Mouse (Mus musculus) megakaryocyte, embryonic 14.5 days (primary cell): ENCODE measurements around the gene Il34. TPM values are rescaled to one million over a fixed set of nuclear protein-coding genes. Genes with fewer than 3 reads are reported as not detected.
A peak's percentile ranks its signal among the peaks of the same experiment; 100 is the strongest.

Experiments used
- H3K27me3 ChIP-seq: replicated peaks from 2 replicates; pipeline ENCODE3; 2012; ENCODE audit warnings: inconsistent platforms
- H3K36me3 ChIP-seq: replicated peaks from 2 replicates; pipeline ENCODE3; 2012; ENCODE audit warnings: low read length, inconsistent platforms, mixed read lengths
- H3K4me1 ChIP-seq: 2 replicates; pipeline ENCODE4 v1.6.1; 2012; ENCODE audit warnings: inconsistent platforms
- H3K4me3 ChIP-seq: replicated peaks from 2 replicates; pipeline ENCODE3; 2012; ENCODE audit warnings: moderate library complexity, mild to moderate bottlenecking, inconsistent platforms
- H3K9me3 ChIP-seq: 2 replicates; pipeline ENCODE4 v1.6.1; 2012; ENCODE audit warnings: inconsistent platforms
- FLI1 ChIP-seq: IDR thresholded peaks from 2 replicates; pipeline ENCODE4 v1.6.1; 2012; ENCODE audit warnings: low read length, inconsistent platforms, mixed read lengths
- GATA1 ChIP-seq: IDR thresholded peaks from 3 replicates; pipeline ENCODE4 v1.6.1; 2012; ENCODE audit warnings: mixed read lengths, low read length, inconsistent platforms, borderline replicate concordance
- polyA plus RNA-seq: library from polyadenylated mRNA; stranded (reverse); fragments of >175 nt; gene quantifications from 2 replicates; pipeline ENCODE4 v1.2.3, GENCODE M21; 2012; ENCODE audit warnings: low replicate concordance; ENCODE audit not compliant: insufficient read depth

Gene Il34
- polyA plus RNA-seq, 1 experiment, result 3.7 TPM

- H3K27me3 ChIP-seq, result peaks cover 12% of the 10 kb centered on the region
- no peaks in the 10 kb centered on the region for H3K9me3 ChIP-seq
- peaks cover 23% of the 10 kb centered on the region for H3K4me1 ChIP-seq
- TF ChIP-seq GATA1 (no peak), FLI1 (no peak)
- H3K4me3 ChIP-seq, result no peak overlapping the region
- H3K36me3 ChIP-seq, result no peaks in the 10 kb centered on the region
These were observed 43.7 kb downstream of the Il34 start for GRCm38 (mm10) chr8:110761988-110762387.

- Histone ChIP-seq H3K4me3 (no peak overlapping the region), H3K36me3 (no peaks in the 10 kb centered on the region), H3K27me3 (peaks cover 14% of the 10 kb centered on the region), H3K9me3 (no peaks in the 10 kb centered on the region), H3K4me1 (peaks cover 20% of the 10 kb centered on the region)
- TF ChIP-seq GATA1, result no peak
- no peak for TF ChIP-seq FLI1
These were observed 44.5 kb downstream of the Il34 start for GRCm38 (mm10) chr8:110761185-110761584.

- Histone ChIP-seq H3K9me3 (no peaks in the 10 kb centered on the region), H3K4me3 (no peak overlapping the region), H3K36me3 (no peaks in the 10 kb centered on the region), H3K4me1 (peaks cover 28% of the 10 kb centered on the region), H3K27me3 (peaks cover 17% of the 10 kb centered on the region)
- TF ChIP-seq GATA1 (no peak), FLI1 (no peak)
These were observed 45.3 kb downstream of the Il34 start for GRCm38 (mm10) chr8:110760280-110760940.

- H3K4me3 ChIP-seq, result no peak overlapping the region
- peaks cover 27% of the 10 kb centered on the region for H3K27me3 ChIP-seq
- H3K4me1 ChIP-seq, result peaks cover 50% of the 10 kb centered on the region
- H3K36me3 ChIP-seq, result no peaks in the 10 kb centered on the region
- no peaks in the 10 kb centered on the region for H3K9me3 ChIP-seq
- TF ChIP-seq FLI1 (no peak), GATA1 (no peak)
These were observed 49.5 kb downstream of the Il34 start for GRCm38 (mm10) chr8:110756196-110756595.

GRCm38 (mm10) chr8:110755511-110756170, 50.1 kb downstream of the Il34 start:
- H3K4me3 ChIP-seq, result no peak overlapping the region
- TF ChIP-seq FLI1 (no peak), GATA1 (no peak)
- peaks cover 26% of the 10 kb centered on the region for H3K27me3 ChIP-seq
- no peaks in the 10 kb centered on the region for H3K9me3 ChIP-seq
- H3K36me3 ChIP-seq, result no peaks in the 10 kb centered on the region
- H3K4me1 ChIP-seq, result peaks cover 50% of the 10 kb centered on the region

- Histone ChIP-seq H3K4me1 (peaks cover 48% of the 10 kb centered on the region), H3K27me3 (peaks cover 21% of the 10 kb centered on the region), H3K4me3 (peak overlapping the region; percentile 62), H3K36me3 (no peaks in the 10 kb centered on the region), H3K9me3 (no peaks in the 10 kb centered on the region)
- TF ChIP-seq GATA1 (no peak), FLI1 (no peak)
These were observed 51.0 kb downstream of the Il34 start for GRCm38 (mm10) chr8:110754713-110755112.

- Histone ChIP-seq H3K4me3 (no peak overlapping the region), H3K27me3 (peaks cover 25% of the 10 kb centered on the region), H3K36me3 (no peaks in the 10 kb centered on the region), H3K9me3 (no peaks in the 10 kb centered on the region), H3K4me1 (peaks cover 53% of the 10 kb centered on the region)
- TF ChIP-seq GATA1, result no peak
- TF ChIP-seq FLI1, result no peak
These were observed 54.2 kb downstream of the Il34 start for GRCm38 (mm10) chr8:110751490-110751889.

GRCm38 (mm10) chr8:110750269-110750668, 55.5 kb downstream of the Il34 start:
- H3K27me3 ChIP-seq, result peaks cover 23% of the 10 kb centered on the region
- no peak overlapping the region for H3K4me3 ChIP-seq
- no peaks in the 10 kb centered on the region for H3K36me3 ChIP-seq
- peaks cover 48% of the 10 kb centered on the region for H3K4me1 ChIP-seq
- H3K9me3 ChIP-seq, result no peaks in the 10 kb centered on the region
- TF ChIP-seq FLI1, result no peak
- TF ChIP-seq GATA1, result no peak

GRCm38 (mm10) chr8:110749500-110750170, 56.1 kb downstream of the Il34 start:
- H3K27me3 ChIP-seq, result peaks cover 20% of the 10 kb centered on the region
- no peaks in the 10 kb centered on the region for H3K36me3 ChIP-seq
- no peaks in the 10 kb centered on the region for H3K9me3 ChIP-seq
- TF ChIP-seq FLI1 (no peak), GATA1 (no peak)
- H3K4me3 ChIP-seq, result no peak overlapping the region
- H3K4me1 ChIP-seq, result peaks cover 44% of the 10 kb centered on the region

GRCm38 (mm10) chr8:110746661-110747060, 59.1 kb downstream of the Il34 start:
- H3K27me3 ChIP-seq, result peaks cover 16% of the 10 kb centered on the region
- TF ChIP-seq FLI1, result no peak
- H3K4me3 ChIP-seq, result no peak overlapping the region
- H3K36me3 ChIP-seq, result peaks cover 9% of the 10 kb centered on the region
- no peaks in the 10 kb centered on the region for H3K9me3 ChIP-seq
- H3K4me1 ChIP-seq, result peaks cover 48% of the 10 kb centered on the region
